Mouse (Mus musculus): ENCODE measurements around the gene Trim30c. TPM values are rescaled to one million over a fixed set of nuclear protein-coding genes. Genes with fewer than 3 reads are reported as not detected.

Gene Trim30c
- polyA plus RNA-seq, 1 experiment from 2014 or later: not detected

Other genes with a start within 250 kb of the Trim30c start
- gene Olfm5, start 236.0 kb downstream of the Trim30c start, polyA plus RNA-seq (2021): not detected
- gene Olfr648, start 217.4 kb downstream of the Trim30c start, polyA plus RNA-seq (2021): 0.03 TPM
- not detected for gene Olfr649, start 204.9 kb downstream of the Trim30c start, polyA plus RNA-seq (2021)
- 0.08 TPM for gene Trim6, start 182.0 kb downstream of the Trim30c start, polyA plus RNA-seq (2021)
- 1.6 TPM for gene Trim34a, start 156.4 kb downstream of the Trim30c start, polyA plus RNA-seq (2021)
- gene Trim5, start 112.7 kb downstream of the Trim30c start, polyA plus RNA-seq (2021): 2.3 TPM
- 2.1 TPM for gene Trim12a, start 85.4 kb downstream of the Trim30c start, polyA plus RNA-seq (2021)
- gene Trim34b, start 71.4 kb downstream of the Trim30c start, polyA plus RNA-seq (2021): 1.4 TPM
- 12.2 TPM for gene Trim12c, start 47.5 kb downstream of the Trim30c start, polyA plus RNA-seq (2021)
- not detected for gene Trim30b, start 31.0 kb downstream of the Trim30c start, polyA plus RNA-seq (2021)
- gene Trim30a, start 64.4 kb upstream of the Trim30c start, polyA plus RNA-seq (2021): 0.67 TPM
- gene Trim30d, start 107.0 kb upstream of the Trim30c start, polyA plus RNA-seq (2021): not detected
- gene Olfr651, start 149.3 kb upstream of the Trim30c start, polyA plus RNA-seq (2021): not detected
- not detected for gene Olfr652, start 160.1 kb upstream of the Trim30c start, polyA plus RNA-seq (2021)
- gene Olfr653, start 176.5 kb upstream of the Trim30c start, polyA plus RNA-seq (2021): not detected
- not detected for gene Olfr654, start 186.2 kb upstream of the Trim30c start, polyA plus RNA-seq (2021)
- 0.19 TPM for gene Olfr655, start 200.9 kb upstream of the Trim30c start, polyA plus RNA-seq (2021)
- not detected for gene Olfr656, start 213.1 kb upstream of the Trim30c start, polyA plus RNA-seq (2021)
- gene Olfr657, start 224.0 kb upstream of the Trim30c start, polyA plus RNA-seq (2021): not detected
- not detected for gene Olfr658, start 246.5 kb upstream of the Trim30c start, polyA plus RNA-seq (2021)

All from Patski (cell line).